Mouse (Mus musculus): ENCODE results near the gene Dip2b. TPM values are rescaled to one million over a fixed set of nuclear protein-coding genes. Genes with fewer than 3 reads are reported as not detected.

Dip2b gene
- polyA plus RNA-seq, 1 experiment = not detected

GRCm38 (mm10) chr15:100145917-100146316 is 107.5 kb downstream of the Dip2b start:
- WGBS = 73% methylated on average over 3 of the region's 3 CpGs
- no peak overlapping the region for H3K4me3 ChIP-seq (ENCODE audit: insufficient read depth, low read depth, low read length)
- H3K27ac ChIP-seq (ENCODE audit: insufficient read depth, low read depth, low read length) = peak overlapping the region; percentile 12; the same call in 1 of the 2 replicates
- peaks cover 24% of the 10 kb centered on the region for H3K4me1 ChIP-seq (ENCODE audit: control insufficient read depth, insufficient read depth, low read length)
- TF ChIP-seq CTCF (IDR thresholded peaks at IDR 0.05; ENCODE audit: insufficient read depth, low read depth, low read length) (no peak), POLR2A (IDR thresholded peaks at IDR 0.05; ENCODE audit: insufficient read depth, low read depth, low read length) (no peak)

DNA sequence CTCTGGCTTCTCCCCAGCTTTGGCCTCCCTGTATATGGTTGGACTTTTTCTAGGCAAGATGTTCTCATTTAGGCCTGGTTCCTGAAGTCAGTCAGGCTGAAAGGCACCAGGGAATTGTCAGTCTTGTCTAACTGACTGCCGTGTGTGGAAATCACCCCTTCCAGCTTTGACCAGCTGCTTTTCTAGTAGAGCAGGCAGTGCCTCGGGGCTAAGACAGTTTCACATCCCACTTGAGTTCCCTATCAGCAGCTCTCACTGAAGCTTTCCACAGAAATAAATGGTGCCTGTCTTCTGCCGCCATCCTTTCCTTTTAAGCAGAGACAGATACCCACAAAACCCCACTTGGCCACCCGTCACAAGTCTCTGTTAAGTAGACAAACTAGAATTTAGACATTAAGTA is 112.1 kb downstream of the Dip2b start:
- 69% methylated on average over 4 of the region's 4 CpGs for whole genome bisulfite sequencing
- Histone ChIP-seq H3K27ac (ENCODE audit: insufficient read depth, low read depth, low read length) (no peak overlapping the region), H3K4me3 (ENCODE audit: insufficient read depth, low read depth, low read length) (no peak overlapping the region), H3K4me1 (ENCODE audit: control insufficient read depth, insufficient read depth, low read length) (peaks cover 5% of the 10 kb centered on the region)
- TF ChIP-seq CTCF (IDR thresholded peaks at IDR 0.05; ENCODE audit: insufficient read depth, low read depth, low read length) (no peak), POLR2A (IDR thresholded peaks at IDR 0.05; ENCODE audit: insufficient read depth, low read depth, low read length) (no peak)

GRCm38 (mm10) chr15:100152321-100152720 is 113.9 kb downstream of the Dip2b start:
- TF ChIP-seq POLR2A (IDR thresholded peaks at IDR 0.05; ENCODE audit: insufficient read depth, low read depth, low read length) (no peak), CTCF (IDR thresholded peaks at IDR 0.05; ENCODE audit: insufficient read depth, low read depth, low read length) (no peak)
- no peak overlapping the region for H3K27ac ChIP-seq (ENCODE audit: insufficient read depth, low read depth, low read length)
- no peak overlapping the region for H3K4me3 ChIP-seq (ENCODE audit: insufficient read depth, low read depth, low read length)
- peaks cover 3% of the 10 kb centered on the region for H3K4me1 ChIP-seq (ENCODE audit: control insufficient read depth, insufficient read depth, low read length)
- 84% methylated on average over 3 of the region's 3 CpGs for WGBS

DNA sequence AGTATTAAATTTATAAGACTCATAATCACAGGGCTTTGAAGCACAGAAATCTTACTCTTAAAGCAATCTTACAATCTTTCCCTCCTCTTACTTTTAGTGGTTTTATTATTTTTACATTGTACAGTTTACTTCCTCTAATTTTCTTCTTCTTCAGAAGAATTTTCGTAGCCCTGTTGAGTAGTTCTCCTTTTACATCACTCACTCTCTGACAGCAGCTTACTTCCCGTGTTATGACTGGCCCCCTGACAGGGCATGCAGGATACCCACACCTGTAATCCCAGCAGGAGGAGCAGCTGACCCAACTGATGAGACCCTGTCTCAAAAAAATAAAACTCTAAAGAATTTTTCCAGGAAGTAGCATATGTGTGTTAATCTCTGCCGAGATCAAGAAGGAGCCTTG is 114.6 kb downstream of the Dip2b start:
- Histone ChIP-seq H3K27ac (ENCODE audit: insufficient read depth, low read depth, low read length) (no peak overlapping the region), H3K4me3 (ENCODE audit: insufficient read depth, low read depth, low read length) (no peak overlapping the region), H3K4me1 (ENCODE audit: control insufficient read depth, insufficient read depth, low read length) (peaks cover 3% of the 10 kb centered on the region)
- WGBS = 84% methylated on average over 3 of the region's 3 CpGs
- TF ChIP-seq POLR2A (IDR thresholded peaks at IDR 0.05; ENCODE audit: insufficient read depth, low read depth, low read length) = no peak
- no peak for TF ChIP-seq CTCF (IDR thresholded peaks at IDR 0.05; ENCODE audit: insufficient read depth, low read depth, low read length)

DNA sequence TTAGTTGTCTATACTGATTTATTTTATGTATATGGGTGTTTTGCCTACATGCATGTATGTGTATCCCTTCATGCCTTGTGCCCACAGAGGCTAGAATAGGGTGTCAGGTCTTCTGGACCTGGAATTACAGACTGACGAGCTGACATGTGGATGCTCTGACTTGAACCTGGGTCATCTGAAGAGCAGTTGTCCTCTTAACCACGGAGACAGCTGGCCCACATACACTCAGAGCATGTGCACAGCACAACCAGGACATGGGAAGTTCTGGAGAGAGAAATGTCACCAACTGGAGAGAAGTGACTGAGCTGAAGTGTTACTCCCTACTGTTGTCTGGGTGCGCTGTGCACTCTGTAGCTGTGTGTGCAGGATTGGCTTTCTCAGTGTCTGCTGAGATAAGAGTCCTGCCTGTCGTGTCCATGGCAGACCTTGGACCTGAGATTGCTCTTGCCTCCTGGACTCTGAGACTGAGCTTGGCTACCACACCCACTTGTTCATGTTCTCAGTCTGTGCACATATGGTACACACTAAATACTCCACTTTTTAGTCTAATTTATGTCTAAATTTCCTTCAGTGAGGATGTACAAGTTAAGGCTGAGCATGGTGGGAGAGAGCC is 117.7 kb downstream of the Dip2b start:
- Histone ChIP-seq H3K4me1 (ENCODE audit: control insufficient read depth, insufficient read depth, low read length) (no peaks in the 10 kb centered on the region), H3K27ac (ENCODE audit: insufficient read depth, low read depth, low read length) (no peak overlapping the region), H3K4me3 (ENCODE audit: insufficient read depth, low read depth, low read length) (no peak overlapping the region)
- TF ChIP-seq POLR2A (IDR thresholded peaks at IDR 0.05; ENCODE audit: insufficient read depth, low read depth, low read length) (no peak), CTCF (IDR thresholded peaks at IDR 0.05; ENCODE audit: insufficient read depth, low read depth, low read length) (no peak)
- whole genome bisulfite sequencing = 92% methylated on average over 4 of the region's 4 CpGs

DNA sequence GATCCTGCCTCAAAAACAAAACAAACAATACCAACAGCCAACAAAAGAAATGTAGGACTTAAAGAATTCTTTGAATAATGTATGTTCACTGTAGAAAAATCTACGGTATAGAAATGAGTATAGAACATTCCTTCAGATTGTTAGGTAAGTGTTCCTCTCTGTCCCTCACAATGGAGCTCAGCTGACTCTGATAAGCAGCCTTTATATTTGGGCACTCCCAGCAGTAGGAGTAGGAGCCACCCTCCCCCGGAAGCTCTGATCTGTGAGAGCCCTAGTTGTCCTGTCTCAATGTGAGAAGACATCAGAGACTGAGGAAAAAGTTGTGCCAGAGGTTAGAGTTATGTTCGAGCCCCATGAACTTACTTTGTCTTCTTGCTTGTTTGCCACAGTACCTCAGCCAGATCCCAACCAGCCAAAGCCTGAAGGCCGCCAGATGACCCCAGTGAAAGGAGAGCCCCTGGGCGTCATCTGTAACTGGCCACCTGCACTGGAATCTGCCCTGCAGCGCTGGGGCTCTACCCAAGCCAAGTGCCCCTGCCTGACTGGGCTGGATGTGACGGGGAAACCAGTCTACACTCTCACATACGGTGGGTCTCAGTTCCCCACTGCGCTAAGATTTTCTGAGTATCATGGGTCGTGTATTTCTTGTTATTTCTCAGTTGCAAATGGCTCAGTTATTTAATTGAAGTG is 118.5 kb downstream of the Dip2b start:
- WGBS = 87% methylated on average over 10 of the region's 10 CpGs
- H3K4me3 ChIP-seq (ENCODE audit: insufficient read depth, low read depth, low read length) = no peak overlapping the region
- H3K4me1 ChIP-seq (ENCODE audit: control insufficient read depth, insufficient read depth, low read length) = no peaks in the 10 kb centered on the region
- no peak overlapping the region for H3K27ac ChIP-seq (ENCODE audit: insufficient read depth, low read depth, low read length)
- TF ChIP-seq POLR2A (IDR thresholded peaks at IDR 0.05; ENCODE audit: insufficient read depth, low read depth, low read length) (no peak), CTCF (IDR thresholded peaks at IDR 0.05; ENCODE audit: insufficient read depth, low read depth, low read length) (no peak)

- H3K4me1 ChIP-seq (ENCODE audit: control insufficient read depth, insufficient read depth, low read length) = peaks cover 5% of the 10 kb centered on the region
- H3K4me3 ChIP-seq (ENCODE audit: insufficient read depth, low read depth, low read length) = no peak overlapping the region
- H3K27ac ChIP-seq (ENCODE audit: insufficient read depth, low read depth, low read length) = no peak overlapping the region
- WGBS = 89% methylated on average over 10 of the region's 10 CpGs
- TF ChIP-seq CTCF (IDR thresholded peaks at IDR 0.05; ENCODE audit: insufficient read depth, low read depth, low read length) (no peak), POLR2A (IDR thresholded peaks at IDR 0.05; ENCODE audit: insufficient read depth, low read depth, low read length) (no peak)
These were observed 120.5 kb downstream of the Dip2b start for GRCm38 (mm10) chr15:100158985-100159384.

DNA sequence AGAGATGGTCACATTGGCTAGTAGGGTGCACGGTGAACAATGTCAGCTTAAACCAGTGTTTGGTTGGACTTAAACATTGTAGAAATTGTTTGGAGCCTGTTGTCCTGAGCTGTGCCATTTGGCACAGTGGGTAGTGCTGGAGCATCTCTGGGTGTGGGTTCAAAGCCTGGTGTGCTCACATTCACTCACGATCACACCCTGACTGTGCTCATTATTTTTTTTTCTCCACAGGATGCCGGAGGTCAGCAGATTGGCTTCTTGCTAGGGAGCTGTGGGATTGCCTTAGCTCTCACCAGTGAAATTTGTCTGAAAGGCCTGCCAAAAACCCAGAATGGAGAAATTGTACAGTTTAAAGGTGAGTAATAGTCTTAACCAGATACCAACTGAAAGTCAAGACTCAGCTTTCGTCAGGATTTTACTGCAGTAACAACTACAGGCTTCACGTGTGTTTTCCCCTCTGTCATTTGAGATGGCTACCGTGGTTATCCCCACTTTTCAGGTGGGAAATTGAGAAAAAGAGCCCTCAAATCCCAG is 123.3 kb downstream of the Dip2b start:
- 84% methylated on average over 6 of the region's 6 CpGs for WGBS
- no peak for TF ChIP-seq CTCF (IDR thresholded peaks at IDR 0.05; ENCODE audit: insufficient read depth, low read depth, low read length)
- no peak for TF ChIP-seq POLR2A (IDR thresholded peaks at IDR 0.05; ENCODE audit: insufficient read depth, low read depth, low read length)
- peaks cover 5% of the 10 kb centered on the region for H3K4me1 ChIP-seq (ENCODE audit: control insufficient read depth, insufficient read depth, low read length)
- H3K4me3 ChIP-seq (ENCODE audit: insufficient read depth, low read depth, low read length) = no peak overlapping the region
- H3K27ac ChIP-seq (ENCODE audit: insufficient read depth, low read depth, low read length) = no peak overlapping the region

DNA sequence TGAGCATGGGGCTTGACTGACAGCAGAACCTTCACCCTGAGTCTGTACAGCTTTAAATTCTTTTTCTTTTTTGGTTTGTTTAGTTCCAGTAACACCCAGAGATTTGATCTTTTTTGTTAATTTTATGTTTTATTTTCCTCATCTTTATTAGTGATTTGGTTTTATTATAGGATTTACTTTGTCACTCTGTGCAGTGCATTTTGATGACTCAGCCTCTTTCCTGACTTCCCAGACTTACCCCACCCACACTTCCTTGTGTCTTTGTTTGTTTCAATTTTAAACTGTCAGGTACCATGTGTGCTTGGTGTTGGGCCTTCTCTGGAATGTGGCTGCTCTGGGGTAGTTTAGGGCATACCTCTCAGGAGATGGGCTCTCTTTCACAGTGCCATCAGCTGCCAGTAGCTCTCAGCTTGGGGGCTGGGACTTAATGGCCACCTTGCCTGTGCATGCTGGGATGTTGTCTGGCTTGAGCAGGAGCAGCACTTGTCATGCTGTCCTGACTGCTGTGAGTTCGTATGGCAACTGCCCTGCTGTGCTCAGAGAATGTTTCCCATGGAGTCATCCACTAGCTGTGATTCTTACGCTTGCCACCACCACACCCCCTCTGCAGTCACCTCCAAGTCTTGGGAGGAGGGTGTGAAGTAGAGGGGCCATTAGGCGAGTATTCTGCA is 125.1 kb downstream of the Dip2b start:
- Histone ChIP-seq H3K27ac (ENCODE audit: insufficient read depth, low read depth, low read length) (peak overlapping the region; percentile 12; the same call in 1 of the 2 replicates), H3K4me1 (ENCODE audit: control insufficient read depth, insufficient read depth, low read length) (peaks cover 17% of the 10 kb centered on the region), H3K4me3 (ENCODE audit: insufficient read depth, low read depth, low read length) (no peak overlapping the region)
- 65% methylated on average over 3 of the region's 3 CpGs for WGBS
- TF ChIP-seq POLR2A (IDR thresholded peaks at IDR 0.05; ENCODE audit: insufficient read depth, low read depth, low read length) (no peak), CTCF (IDR thresholded peaks at IDR 0.05; ENCODE audit: insufficient read depth, low read depth, low read length) (no peak)

Data from olfactory bulb, adult 2 months (tissue).